Mouse (Mus musculus): Measurements from ENCODE around the gene Zik1. TPM values are rescaled to one million over a fixed set of nuclear protein-coding genes. Genes with fewer than 3 reads are reported as not detected.

Gene Zik1
- polyA plus RNA-seq (2012; rRNA removed): 7.8 and 8.6 TPM in 2 replicates
- polyA plus RNA-seq (2014; fragmentation: Nextera tagmentation; extraction: Ambion mirVana): 12.8 and 16.7 TPM in 2 replicates

DNA sequence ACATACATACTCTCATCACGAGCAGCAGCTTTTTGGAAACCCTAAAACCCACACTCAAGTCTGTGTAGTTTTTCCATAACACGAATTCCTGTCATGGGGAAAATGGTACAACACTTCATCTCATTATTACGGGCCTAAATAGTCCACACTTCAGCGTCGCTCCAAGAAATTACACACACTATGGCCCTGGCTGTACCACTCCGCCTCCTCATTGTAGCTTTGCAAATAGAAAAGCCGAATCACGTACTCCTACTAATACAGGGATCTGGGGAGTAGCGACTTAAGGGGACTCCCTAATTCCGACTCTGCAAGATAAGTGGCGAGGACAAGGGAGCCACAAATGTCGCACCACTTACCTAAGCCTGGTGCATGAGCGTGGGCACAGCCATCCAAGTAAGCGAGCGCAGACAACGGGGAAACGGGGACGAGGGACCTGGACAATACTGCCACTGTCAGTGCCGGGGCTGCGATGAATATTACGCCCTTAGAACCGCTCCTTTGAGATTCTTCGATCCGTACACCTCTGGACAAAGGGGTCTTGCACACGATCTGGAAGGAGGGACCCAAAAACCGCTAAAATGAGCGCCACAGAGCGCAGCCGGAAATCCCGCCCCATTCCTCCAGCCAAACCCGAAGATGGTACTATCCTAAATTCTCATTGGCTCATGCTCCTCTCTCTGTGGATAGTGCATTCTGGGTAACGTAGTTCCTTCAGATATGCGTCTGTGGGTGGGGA lies at the start of gene Zik1:
Gene Zik1, minus strand, starts transcription at position 609 of the 736 bp plus-strand sequence.
- Histone ChIP-seq H3K4me1 (ENCODE audit: control insufficient read depth, insufficient read depth, low read length) (peaks cover 8% of the 10 kb centered on the region), H3K36me3 (ENCODE audit: control insufficient read depth, insufficient read depth, low read length) (peaks cover 29% of the 10 kb centered on the region), H3K4me3 (replicated peaks; ENCODE audit: low read length) (peak within 1 kb of the TSS; percentile 62), H3K9ac (ENCODE audit: low read depth, low read length, severe bottlenecking) (peak within 1 kb of the TSS; percentile 81), H3K9me3 (ENCODE audit: control insufficient read depth, low read length) (no peaks in the 10 kb centered on the region), H3K27ac (replicated peaks; ENCODE audit: low read depth, low read length) (0 out of 2 replicates have a peak within 1 kb of the TSS, but pooled peaks have one; percentile 29), H3K4me2 (replicated peaks; ENCODE audit: low read depth, low read length, severe bottlenecking) (peak within 1 kb of the TSS; percentile 57), H3K27me3 (ENCODE audit: control insufficient read depth, insufficient read depth, low read length) (no peaks in the 10 kb centered on the region)
- no peak for TF ChIP-seq POLR2A (IDR thresholded peaks at IDR 0.05; ENCODE audit: borderline replicate concordance, extremely low read depth, insufficient read depth, insufficient read length)
- ATAC-seq (ENCODE audit: low FRiP score, low read depth): peak; percentile 99
- WGBS: 1% methylated on average over 33 of the region's 33 CpGs
- peak; percentile 91 for DNase-seq (ENCODE audit: low spot score)

DNA sequence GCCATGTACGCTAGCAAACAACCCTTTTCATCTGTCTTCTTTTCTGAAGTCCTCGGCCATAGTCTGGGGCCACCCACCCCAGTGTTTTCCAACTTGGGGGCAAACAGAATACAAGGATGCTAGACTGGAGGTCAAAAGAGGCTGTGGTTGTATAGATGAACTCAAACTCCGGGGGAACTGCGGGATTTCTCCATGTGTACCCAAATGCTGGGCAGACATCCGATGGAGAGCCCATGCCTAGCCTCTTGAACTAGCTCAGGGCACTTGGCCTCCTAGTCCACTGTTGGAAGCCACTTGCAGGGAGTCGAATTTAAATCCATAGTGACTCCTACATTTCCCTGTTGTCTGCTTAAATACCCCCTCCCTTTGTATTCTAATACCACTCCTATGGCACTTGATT lies 384 bp upstream of the Zik1 start:
- H3K4me1 ChIP-seq (ENCODE audit: control insufficient read depth, insufficient read depth, low read length): peaks cover 8% of the 10 kb centered on the region
- no peak for ATAC-seq (ENCODE audit: low FRiP score, low read depth)
- no peak for TF ChIP-seq POLR2A (IDR thresholded peaks at IDR 0.05; ENCODE audit: borderline replicate concordance, extremely low read depth, insufficient read depth, insufficient read length)
- peak overlapping the region; percentile 57; the same call in 1 of the 2 replicates for H3K4me2 ChIP-seq (replicated peaks; ENCODE audit: low read depth, low read length, severe bottlenecking)
- 38% methylated on average over 6 of the region's 6 CpGs for WGBS
- H3K27me3 ChIP-seq (ENCODE audit: control insufficient read depth, insufficient read depth, low read length): no peaks in the 10 kb centered on the region
- H3K9ac ChIP-seq (ENCODE audit: low read depth, low read length, severe bottlenecking): peak overlapping the region; percentile 81; the same call in 1 of the 2 replicates
- H3K9me3 ChIP-seq (ENCODE audit: control insufficient read depth, low read length): no peaks in the 10 kb centered on the region
- peak overlapping the region; percentile 62 for H3K4me3 ChIP-seq (replicated peaks; ENCODE audit: low read length)
- no peak for DNase-seq (ENCODE audit: low spot score)
- no peak overlapping the region for H3K27ac ChIP-seq (replicated peaks; ENCODE audit: low read depth, low read length)
- peaks cover 23% of the 10 kb centered on the region for H3K36me3 ChIP-seq (ENCODE audit: control insufficient read depth, insufficient read depth, low read length)

DNA sequence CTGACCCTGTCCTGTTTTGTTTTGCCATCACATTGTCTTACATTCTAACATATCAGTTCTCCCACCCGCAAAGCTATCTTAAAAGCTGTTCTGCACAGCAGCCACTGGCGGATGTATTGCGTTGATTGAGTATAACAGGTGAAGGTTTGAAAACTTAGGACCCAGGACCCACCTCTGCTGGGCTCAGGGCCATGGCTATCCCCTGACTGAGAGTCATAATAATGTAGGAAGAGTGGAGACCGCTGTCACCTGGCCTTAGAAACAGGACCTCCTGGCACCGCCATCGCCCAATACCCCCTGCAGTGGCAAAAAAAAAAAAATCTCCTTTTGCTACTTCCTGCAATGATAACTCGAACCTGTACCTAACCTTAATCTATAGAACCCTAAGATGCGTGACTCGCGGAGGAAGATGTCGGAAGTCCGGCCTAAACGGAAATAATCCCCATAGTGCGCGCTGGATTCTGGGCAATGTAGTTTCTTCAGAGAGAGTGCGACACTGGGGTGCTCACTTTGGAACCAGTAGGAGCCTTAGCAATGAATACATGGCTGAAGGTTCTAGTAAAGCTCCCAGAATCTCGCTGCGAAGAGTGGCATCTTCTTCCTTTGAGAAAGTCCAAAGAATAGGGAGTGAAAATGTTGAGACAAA lies 14.5 kb downstream of the Zik1 start:
- 59% methylated on average over 18 of the region's 18 CpGs for WGBS

DNA sequence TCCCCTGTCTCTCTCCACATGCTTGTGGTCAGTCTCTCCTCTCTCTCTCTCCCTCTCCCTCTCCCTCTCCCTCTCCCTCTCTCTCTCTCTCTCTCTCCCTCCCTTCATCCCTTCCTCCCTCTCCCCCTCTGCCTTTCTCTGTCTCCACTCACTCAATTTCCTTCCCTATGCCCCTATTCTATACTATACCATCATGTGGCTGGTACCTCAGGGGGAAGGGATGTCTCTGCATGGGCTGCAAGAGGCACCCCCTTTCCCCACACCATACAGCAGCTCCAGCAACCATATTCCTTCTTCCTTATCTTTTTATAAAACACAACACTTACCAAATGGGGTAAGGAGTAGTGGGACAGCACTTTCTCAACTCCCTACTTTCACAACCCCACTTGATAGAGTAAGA lies 15.4 kb downstream of the Zik1 start:
- Histone ChIP-seq H3K36me3 (ENCODE audit: control insufficient read depth, insufficient read depth, low read length) (no peaks in the 10 kb centered on the region), H3K4me1 (ENCODE audit: control insufficient read depth, insufficient read depth, low read length) (no peaks in the 10 kb centered on the region), H3K9ac (ENCODE audit: low read depth, low read length, severe bottlenecking) (no peak overlapping the region), H3K4me3 (replicated peaks; ENCODE audit: low read length) (no peak overlapping the region), H3K27me3 (ENCODE audit: control insufficient read depth, insufficient read depth, low read length) (no peaks in the 10 kb centered on the region), H3K9me3 (ENCODE audit: control insufficient read depth, low read length) (no peaks in the 10 kb centered on the region; the same call in 1 of the 2 replicates), H3K27ac (replicated peaks; ENCODE audit: low read depth, low read length) (no peak overlapping the region), H3K4me2 (replicated peaks; ENCODE audit: low read depth, low read length, severe bottlenecking) (no peak overlapping the region)
- DNase-seq (ENCODE audit: low spot score) (no peak), ATAC-seq (ENCODE audit: low FRiP score, low read depth) (no peak)
- TF ChIP-seq POLR2A (IDR thresholded peaks at IDR 0.05; ENCODE audit: borderline replicate concordance, extremely low read depth, insufficient read depth, insufficient read length): no peak

More for the DNA sequence above, 14.5 kb downstream of the Zik1 start:
- TF ChIP-seq POLR2A (IDR thresholded peaks at IDR 0.05; ENCODE audit: borderline replicate concordance, extremely low read depth, insufficient read depth, insufficient read length): no peak
- DNase-seq (ENCODE audit: low spot score) (no peak), ATAC-seq (ENCODE audit: low FRiP score, low read depth) (no peak)
- Histone ChIP-seq H3K4me2 (replicated peaks; ENCODE audit: low read depth, low read length, severe bottlenecking) (peak overlapping the region; percentile 24; the same call in 1 of the 2 replicates), H3K4me1 (ENCODE audit: control insufficient read depth, insufficient read depth, low read length) (no peaks in the 10 kb centered on the region), H3K27me3 (ENCODE audit: control insufficient read depth, insufficient read depth, low read length) (no peaks in the 10 kb centered on the region), H3K4me3 (replicated peaks; ENCODE audit: low read length) (peak overlapping the region; percentile 23), H3K36me3 (ENCODE audit: control insufficient read depth, insufficient read depth, low read length) (no peaks in the 10 kb centered on the region), H3K9ac (ENCODE audit: low read depth, low read length, severe bottlenecking) (no peak overlapping the region), H3K9me3 (ENCODE audit: control insufficient read depth, low read length) (no peaks in the 10 kb centered on the region; the same call in 1 of the 2 replicates), H3K27ac (replicated peaks; ENCODE audit: low read depth, low read length) (no peak overlapping the region)

DNA sequence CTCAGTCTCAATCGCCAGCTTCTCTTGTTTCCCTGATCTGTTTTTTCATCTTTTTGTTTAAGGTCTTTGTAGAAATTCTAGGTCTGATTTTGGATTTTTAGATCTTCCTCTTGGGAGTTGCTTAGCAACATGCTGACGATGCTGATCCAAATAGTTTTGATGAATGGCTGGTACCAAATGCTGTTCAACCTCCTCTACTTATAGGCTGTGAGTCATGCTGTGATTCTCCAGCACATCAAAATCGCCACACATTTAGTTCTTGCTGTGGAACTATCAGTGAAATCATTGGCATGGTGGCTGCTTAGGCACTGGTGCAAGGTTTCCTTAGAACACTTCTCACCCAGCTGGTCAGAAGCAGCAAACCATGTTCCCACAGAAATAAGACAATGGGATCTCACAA lies 37.0 kb downstream of the Zik1 start:
- no peaks in the 10 kb centered on the region for H3K36me3 ChIP-seq (ENCODE audit: control insufficient read depth, insufficient read depth, low read length)
- no peaks in the 10 kb centered on the region for H3K9me3 ChIP-seq (ENCODE audit: control insufficient read depth, low read length)
- no peak overlapping the region for H3K9ac ChIP-seq (ENCODE audit: low read depth, low read length, severe bottlenecking)
- ATAC-seq (ENCODE audit: low FRiP score, low read depth) (no peak), DNase-seq (ENCODE audit: low spot score) (no peak)
- H3K4me1 ChIP-seq (ENCODE audit: control insufficient read depth, insufficient read depth, low read length): no peaks in the 10 kb centered on the region
- 71% methylated on average over 3 of the region's 3 CpGs for WGBS
- H3K4me3 ChIP-seq (replicated peaks; ENCODE audit: low read length): no peak overlapping the region
- H3K27ac ChIP-seq (replicated peaks; ENCODE audit: low read depth, low read length): no peak overlapping the region
- no peak overlapping the region for H3K4me2 ChIP-seq (replicated peaks; ENCODE audit: low read depth, low read length, severe bottlenecking)
- H3K27me3 ChIP-seq (ENCODE audit: control insufficient read depth, insufficient read depth, low read length): no peaks in the 10 kb centered on the region
- TF ChIP-seq POLR2A (IDR thresholded peaks at IDR 0.05; ENCODE audit: borderline replicate concordance, extremely low read depth, insufficient read depth, insufficient read length): no peak
